Mouse (Mus musculus): ENCODE measurements at regions not wholly inside any gene's neighbourhood (a gene's known extent, or its start where the extent isn't known, plus 50 kb on each side); places are given as distances from the start of the nearest gene placed in this dataset.
A peak's percentile ranks its signal among the peaks of the same experiment; 100 is the strongest.

DNA sequence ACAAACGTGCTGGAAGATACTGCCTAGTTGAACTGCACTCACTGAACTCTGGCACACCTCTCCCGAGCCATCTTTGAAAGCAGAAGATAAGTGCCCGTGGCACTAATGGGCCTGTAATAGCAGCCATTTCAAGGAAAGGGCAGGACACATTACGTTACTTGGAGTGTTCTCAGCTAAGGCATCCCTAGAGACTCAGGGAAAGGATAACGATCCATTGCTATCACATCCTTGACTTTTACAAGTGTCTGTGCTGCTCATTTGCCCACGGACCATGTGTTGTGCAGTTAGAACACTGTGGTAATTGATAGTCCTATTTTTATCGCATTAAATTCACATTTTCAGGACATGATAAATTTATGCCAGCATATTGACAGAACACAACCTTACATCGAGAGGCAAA is 79.7 kb upstream of the Bank1 start:
- H3K79me2 ChIP-seq (replicated peaks; ENCODE audit: control insufficient read depth, extremely low read depth, insufficient read depth, poor library complexity, severe bottlenecking) = no peaks in the 10 kb centered on the region
- no peak for DNase-seq (ENCODE audit: extremely low read depth)
- no peak overlapping the region for H3K27ac ChIP-seq (ENCODE audit: insufficient read depth, low read depth)
- H3K36me3 ChIP-seq (replicated peaks in 1 of 2; ENCODE audit: control insufficient read depth in 1 of 2, insufficient read depth in 1 of 2, low read length in 1 of 2) = no peaks in the 10 kb centered on the region
- TF ChIP-seq MYC (IDR thresholded peaks at IDR 0.05; ENCODE audit: low read depth, low read length) (no peak), JUND (conservative IDR thresholded peaks at IDR 0.05; ENCODE audit: low read depth, low read length) (no peak), CHD2 (IDR thresholded peaks at IDR 0.05; ENCODE audit: low read length) (no peak), SMC3 (IDR thresholded peaks at IDR 0.05; ENCODE audit: low read depth, low read length) (no peak), MAFK (IDR thresholded peaks at IDR 0.05; ENCODE audit: insufficient replicate concordance, low read length) (no peak), RCOR1 (conservative IDR thresholded peaks at IDR 0.05; ENCODE audit: low read depth, low read length) (no peak), CHD1 (IDR thresholded peaks at IDR 0.05; ENCODE audit: low read depth, low read length) (no peak), CTCF (conservative IDR thresholded peaks at IDR 0.05 in 1 of 2, IDR thresholded peaks at IDR 0.05 in 1 of 2; ENCODE audit: low read depth in 2 of 2, low read length in 2 of 2) (no peak), ZMIZ1 (IDR thresholded peaks at IDR 0.05; ENCODE audit: low read depth, low read length) (no peak), HCFC1 (IDR thresholded peaks at IDR 0.05; ENCODE audit: low read depth, low read length) (no peak), POLR2A (IDR thresholded peaks at IDR 0.05; ENCODE audit: low read depth, low read length) (no peak), TBP (conservative IDR thresholded peaks at IDR 0.05; ENCODE audit: low read depth, low read length) (no peak), POLR2AphosphoS2 (IDR thresholded peaks at IDR 0.05; ENCODE audit: low read depth, low read length) (no peak), SIN3A (IDR thresholded peaks at IDR 0.05; ENCODE audit: low read length) (no peak), ZNF384 (IDR thresholded peaks at IDR 0.05; ENCODE audit: low read depth, low read length) (no peak), MXI1 (IDR thresholded peaks at IDR 0.05; ENCODE audit: low read depth, low read length) (no peak)
- H3K9me3 ChIP-seq (replicated peaks; ENCODE audit: low read length) = no peaks in the 10 kb centered on the region
- no peak overlapping the region for H3K4me3 ChIP-seq (replicated peaks in 1 of 3; ENCODE audit: low read depth in 2 of 3, low read length in 2 of 3, poor library complexity in 1 of 3)
- dilution Hi-C loops (cut with MboI; ENCODE audit: extremely low pct_ligation_motif_present, extremely low pct_unique_long_range_greater_than_20kb, low sequenced_read_pairs) (no loop called here), in situ Hi-C loops (cut with MboI; ENCODE audit: low pct_ligation_motif_present, low pct_unique_long_range_greater_than_20kb, low sequenced_read_pairs) (no loop called here)
- H3K9ac ChIP-seq (ENCODE audit: insufficient read depth, low read depth) = no peak overlapping the region
- no peaks in the 10 kb centered on the region for H3K4me1 ChIP-seq (ENCODE audit: control insufficient read depth in 1 of 2, insufficient read depth in 2 of 2)
- H3K27me3 ChIP-seq (replicated peaks) = no peaks in the 10 kb centered on the region
- no peak overlapping the region for H3K4me2 ChIP-seq (ENCODE audit: insufficient read depth, low read depth, poor library complexity, severe bottlenecking)

DNA sequence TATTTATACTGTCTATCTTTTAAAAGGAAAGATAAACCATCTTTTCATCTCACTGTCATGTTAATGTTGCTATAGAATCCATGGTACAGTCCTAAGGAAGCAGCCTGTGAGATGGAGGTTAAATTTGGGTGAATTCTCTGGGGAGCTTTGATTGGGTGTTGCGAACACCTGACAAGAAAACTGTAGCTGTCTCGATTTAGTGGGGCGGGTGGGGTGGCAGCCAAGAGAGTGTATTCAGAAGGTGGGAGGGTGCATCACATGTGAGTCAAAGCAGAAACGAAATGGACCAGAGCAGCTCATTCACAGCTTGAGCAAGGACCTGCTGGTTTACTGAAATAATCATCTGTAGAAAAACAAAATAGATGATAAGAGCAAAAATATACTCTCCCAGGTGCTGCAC is 57.4 kb upstream of the Bank1 start:
- no peak for TF ChIP-seq NELFE (IDR thresholded peaks at IDR 0.05; ENCODE audit: low read depth, low read length)
- Histone ChIP-seq H3K9ac (ENCODE audit: insufficient read depth, low read depth) (no peak overlapping the region), H3K9me3 (replicated peaks; ENCODE audit: low read length) (no peaks in the 10 kb centered on the region), H3K4me3 (replicated peaks in 1 of 3; ENCODE audit: low read depth in 2 of 3, low read length in 2 of 3, poor library complexity in 1 of 3) (no peak overlapping the region), H3K36me3 (replicated peaks in 1 of 2; ENCODE audit: control insufficient read depth in 1 of 2, insufficient read depth in 1 of 2, low read length in 1 of 2) (no peaks in the 10 kb centered on the region), H3K4me2 (ENCODE audit: insufficient read depth, low read depth, poor library complexity, severe bottlenecking) (peak overlapping the region; percentile 40; the same call in 1 of the 2 replicates), H3K27ac (ENCODE audit: insufficient read depth, low read depth) (no peak overlapping the region), H3K4me1 (ENCODE audit: control insufficient read depth in 1 of 2, insufficient read depth in 2 of 2) (peaks cover 7 to 9% of the 10 kb centered on the region in 2 experiments), H3K79me2 (replicated peaks; ENCODE audit: control insufficient read depth, extremely low read depth, insufficient read depth, poor library complexity, severe bottlenecking) (no peaks in the 10 kb centered on the region), H3K27me3 (replicated peaks) (no peaks in the 10 kb centered on the region)
- peak; percentile 31 for DNase-seq (ENCODE audit: extremely low read depth)
- in situ Hi-C loops (cut with MboI; ENCODE audit: low pct_ligation_motif_present, low pct_unique_long_range_greater_than_20kb, low sequenced_read_pairs) (no loop called here), dilution Hi-C loops (cut with MboI; ENCODE audit: extremely low pct_ligation_motif_present, extremely low pct_unique_long_range_greater_than_20kb, low sequenced_read_pairs) (no loop called here)

DNA sequence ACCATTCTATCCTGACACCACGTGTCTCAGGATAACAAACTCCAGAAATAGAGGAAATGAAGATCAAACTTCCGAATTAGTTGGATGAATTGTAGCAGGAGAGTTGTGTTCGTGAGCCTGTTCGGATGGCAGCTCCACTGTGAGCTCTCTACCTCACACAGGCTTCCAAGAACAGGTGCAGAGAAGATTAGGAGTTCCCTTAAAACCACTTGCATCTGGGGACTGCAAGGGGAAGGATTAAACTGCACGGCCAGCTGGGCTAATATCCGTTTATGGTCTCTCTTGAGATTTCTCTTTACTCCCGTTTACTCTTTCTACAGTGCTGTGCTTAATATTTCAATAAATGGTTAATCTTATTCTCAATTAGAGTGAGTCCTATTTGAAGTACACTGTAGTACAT is 54.8 kb upstream of the Bank1 start:
- no peaks in the 10 kb centered on the region for H3K9me3 ChIP-seq (replicated peaks; ENCODE audit: low read length)
- dilution Hi-C loops (cut with MboI; ENCODE audit: extremely low pct_ligation_motif_present, extremely low pct_unique_long_range_greater_than_20kb, low sequenced_read_pairs) = no loop called here
- H3K4me2 ChIP-seq (ENCODE audit: insufficient read depth, low read depth, poor library complexity, severe bottlenecking) = no peak overlapping the region
- TF ChIP-seq POLR2A (IDR thresholded peaks at IDR 0.05; ENCODE audit: low read depth, low read length) = no peak
- no peak for TF ChIP-seq E2F4 (IDR thresholded peaks at IDR 0.05; ENCODE audit: insufficient replicate concordance, low read depth, low read length)
- TF ChIP-seq CTCF (conservative IDR thresholded peaks at IDR 0.05 in 1 of 2, IDR thresholded peaks at IDR 0.05 in 1 of 2; ENCODE audit: low read depth in 2 of 2, low read length in 2 of 2) = no peak
- TF ChIP-seq ZC3H11A (IDR thresholded peaks at IDR 0.05; ENCODE audit: low read depth, low read length) = no peak
- no peak for TF ChIP-seq USF1 (IDR thresholded peaks at IDR 0.05; ENCODE audit: low read depth, low read length)
- TF ChIP-seq MXI1 (IDR thresholded peaks at IDR 0.05; ENCODE audit: low read depth, low read length) = no peak
- no peak for TF ChIP-seq JUND (conservative IDR thresholded peaks at IDR 0.05; ENCODE audit: low read depth, low read length)
- no peak for TF ChIP-seq MYC (IDR thresholded peaks at IDR 0.05; ENCODE audit: low read depth, low read length)
- TF ChIP-seq PAX5 (IDR thresholded peaks at IDR 0.05; ENCODE audit: low read length) = no peak
- TF ChIP-seq ZMIZ1 (IDR thresholded peaks at IDR 0.05; ENCODE audit: low read depth, low read length) = no peak
- TF ChIP-seq MAX (IDR thresholded peaks at IDR 0.05; ENCODE audit: low read length) = no peak
- TF ChIP-seq BHLHE40 (IDR thresholded peaks at IDR 0.05; ENCODE audit: low read depth, low read length) = no peak
- TF ChIP-seq POLR2AphosphoS2 (IDR thresholded peaks at IDR 0.05; ENCODE audit: low read depth, low read length) = no peak
- TF ChIP-seq RCOR1 (conservative IDR thresholded peaks at IDR 0.05; ENCODE audit: low read depth, low read length) = no peak
- no peak for TF ChIP-seq USF2 (conservative IDR thresholded peaks at IDR 0.05; ENCODE audit: low read depth, low read length)
- no peaks in the 10 kb centered on the region for H3K79me2 ChIP-seq (replicated peaks; ENCODE audit: control insufficient read depth, extremely low read depth, insufficient read depth, poor library complexity, severe bottlenecking)
- H3K4me1 ChIP-seq (ENCODE audit: control insufficient read depth in 1 of 2, insufficient read depth in 2 of 2) = peaks cover 7 to 25% of the 10 kb centered on the region in 2 experiments
- H3K36me3 ChIP-seq (replicated peaks in 1 of 2; ENCODE audit: control insufficient read depth in 1 of 2, insufficient read depth in 1 of 2, low read length in 1 of 2) = no peaks in the 10 kb centered on the region
- H3K27ac ChIP-seq (ENCODE audit: insufficient read depth, low read depth) = no peak overlapping the region
- H3K4me3 ChIP-seq (replicated peaks in 1 of 3; ENCODE audit: low read depth in 2 of 3, low read length in 2 of 3, poor library complexity in 1 of 3) = no peak overlapping the region
- in situ Hi-C loops (cut with MboI; ENCODE audit: low pct_ligation_motif_present, low pct_unique_long_range_greater_than_20kb, low sequenced_read_pairs) = no loop called here
- no peaks in the 10 kb centered on the region for H3K27me3 ChIP-seq (replicated peaks)
- no peak overlapping the region for H3K9ac ChIP-seq (ENCODE audit: insufficient read depth, low read depth)
- no peak for DNase-seq (ENCODE audit: extremely low read depth)

All from CH12.LX (cell line).